Mouse (Mus musculus) liver, postnatal 0 days (tissue): ENCODE measurements around the gene Fut11.

Source experiments
- CTCF ChIP-seq: sonication (generic); IDR thresholded peaks from 2 replicates; pipeline ENCODE4 v1.5.1; 2016; ENCODE audit warnings: antibody characterized with exemption, low read depth
- EP300 ChIP-seq: IDR thresholded peaks from 2 replicates; pipeline ENCODE4 v1.6.1; 2016; ENCODE audit warnings: antibody characterized with exemption, low read depth, mild to moderate bottlenecking

DNA sequence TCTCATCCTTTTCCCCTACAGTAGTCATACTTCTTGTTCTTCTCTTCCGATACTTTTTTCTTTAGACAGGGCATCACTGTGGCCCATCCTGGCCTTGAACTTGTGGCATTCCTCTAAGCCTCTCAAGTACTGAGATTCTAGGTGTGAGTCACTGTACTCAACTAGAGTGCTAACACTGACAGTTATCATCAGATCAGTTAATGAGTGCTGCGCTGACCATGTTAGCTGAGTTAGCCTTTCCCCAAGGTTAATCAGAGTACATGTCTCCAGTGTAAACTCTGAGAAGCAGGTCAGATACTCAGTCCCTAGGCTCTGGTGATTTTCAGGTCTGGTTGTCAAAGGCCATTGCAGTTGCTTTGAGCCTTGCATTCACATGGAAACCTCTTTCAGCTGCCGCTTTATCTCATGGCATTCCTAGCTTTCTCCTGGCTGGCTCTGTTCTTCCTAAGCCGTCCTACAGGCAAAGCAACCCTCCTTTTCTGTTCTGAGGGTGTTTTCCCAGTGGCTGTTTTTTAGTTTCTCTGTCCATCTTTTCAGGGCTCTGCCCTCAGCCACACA, 54.8 kb downstream of the Fut11 start:
- TF ChIP-seq CTCF: no peak
- TF ChIP-seq EP300: no peak
